In genomic region chr8:46986386-46987140, GRCm38 (mm10) we compare ENCODE assay signal across 15 mouse cellular contexts. TPM values are rescaled to one million over a fixed set of nuclear protein-coding genes. Genes with fewer than 3 reads are reported as not detected.
A peak's percentile ranks its signal among the peaks of the same experiment; 100 is the strongest.
DNase-seq lines count a peak whose midpoint lies in the region; ATAC-seq and TF ChIP-seq lines count a peak whose summit lies in the region.
"Had no signal": no experiment of that assay in that cellular context is flagged by ENCODE, and none has a peak within 500 bp of the region (broad histone marks: within the 10 kb centered on the region; RNA-seq: fewer than 3 reads in every experiment).

TSS of gene Enpp6 (plus strand) at chr8:46986887.

- intact Hi-C loops in heart, adult 2 months (cut with DNase I): no loop called here

- peaks cover 10% of the 10 kb centered on the region for H3K4me1 ChIP-seq in heart, adult 2 months (ENCODE audit: control insufficient read depth, insufficient read depth, low read length)
- H3K4me1 ChIP-seq in heart, embryonic 12.5 days (replicated peaks): 0 out of 2 replicates have a peak, but pooled peaks cover 4% of the 10 kb centered on the region
- H3K4me1 ChIP-seq in liver, adult 2 months (ENCODE audit: control insufficient read depth, insufficient read depth, low read length): no peaks in the 10 kb centered on the region; the same call in 1 of the 2 replicates
- H3K4me1 ChIP-seq: forebrain, embryonic 10.5 days; megakaryocyte, embryonic 14.5 days had no signal

- WGBS in heart, adult 2 months: 70% methylated on average over 8 of the region's 8 CpGs
- 77% methylated on average over 8 of the region's 8 CpGs for WGBS in heart, embryonic 12.5 days
- 72% methylated on average over 8 of the region's 8 CpGs for WGBS in liver, adult 2 months

- no peak for ATAC-seq in heart, embryonic 12.5 days (ENCODE audit: insufficient number of reproducible peaks, low FRiP score)
- no peak for ATAC-seq in inflammation-experienced regulatory T-cells, adult 6 months
- ATAC-seq: intestine, postnatal 0 days; midbrain, embryonic 16.5 days had no signal

- peak; percentile 27 for TF ChIP-seq CTCF in heart, adult 2 months (IDR thresholded peaks at IDR 0.05)
- TF ChIP-seq CTCF in liver, adult 2 months (IDR thresholded peaks at IDR 0.05; ENCODE audit: low read depth, low read length): no peak

- no peak for TF ChIP-seq EP300 in heart, adult 2 months (IDR thresholded peaks at IDR 0.05; ENCODE audit: insufficient read depth, low read depth, low read length)

- no peak for TF ChIP-seq POLR2A in heart, adult 2 months (IDR thresholded peaks at IDR 0.05; ENCODE audit: insufficient read depth, low read depth, low read length)
- TF ChIP-seq POLR2A in liver, adult 2 months (IDR thresholded peaks at IDR 0.05; ENCODE audit: extremely low read depth, insufficient read depth, low read length): no peak

- H3K27me3 ChIP-seq in heart, adult 2 months (ENCODE audit: control insufficient read depth, insufficient read depth, low read length): no peaks in the 10 kb centered on the region
- no peaks in the 10 kb centered on the region for H3K27me3 ChIP-seq in heart, embryonic 12.5 days (replicated peaks)
- no peaks in the 10 kb centered on the region for H3K27me3 ChIP-seq in liver, adult 2 months (ENCODE audit: control insufficient read depth, insufficient read depth, low read length)
- H3K27me3 ChIP-seq: megakaryocyte, embryonic 14.5 days had no signal

- no peak within 1 kb of the TSS for H3K4me3 ChIP-seq in heart, adult 2 months
- no peak within 1 kb of the TSS for H3K4me3 ChIP-seq in heart, embryonic 12.5 days
- peak within 1 kb of the TSS; percentile 5; the same call in 1 of the 2 replicates for H3K4me3 ChIP-seq in liver, adult 2 months (ENCODE audit: insufficient read depth, low read depth, low read length)
- H3K4me3 ChIP-seq: forebrain, embryonic 10.5 days; megakaryocyte, embryonic 14.5 days had no signal

- no peaks in the 10 kb centered on the region for H3K9me3 ChIP-seq in heart, embryonic 12.5 days (replicated peaks)
- H3K9me3 ChIP-seq: forebrain, embryonic 10.5 days; megakaryocyte, embryonic 14.5 days had no signal

- peak within 1 kb of the TSS; percentile 13; the same call in 1 of the 2 replicates for H3K27ac ChIP-seq in heart, adult 2 months
- no peak within 1 kb of the TSS for H3K27ac ChIP-seq in heart, embryonic 12.5 days (ENCODE audit: poor library complexity, severe bottlenecking)
- H3K27ac ChIP-seq in liver, adult 2 months (replicated peaks; ENCODE audit: insufficient read depth, low read depth, low read length): no peak within 1 kb of the TSS
- H3K27ac ChIP-seq: forebrain, embryonic 10.5 days had no signal

- no peak within 1 kb of the TSS for H3K9ac ChIP-seq in heart, adult 2 months (ENCODE audit: low read depth, low read length)
- no peak within 1 kb of the TSS for H3K9ac ChIP-seq in heart, embryonic 12.5 days
- H3K9ac ChIP-seq in liver, adult 2 months (ENCODE audit: low read depth, low read length): no peak within 1 kb of the TSS

- no peaks in the 10 kb centered on the region for H3K79me2 ChIP-seq in heart, adult 2 months (replicated peaks; ENCODE audit: control insufficient read depth, insufficient read depth, low read length)
- H3K79me2 ChIP-seq in liver, adult 2 months (ENCODE audit: control insufficient read depth, insufficient read depth, low read length): no peaks in the 10 kb centered on the region

- no peak for DNase-seq in heart, adult 2 months
- DNase-seq in liver, adult 2 months (ENCODE audit: extremely low read depth, low read depth, low spot score): no peak
- no peak for DNase-seq in liver
- DNase-seq in adrenal gland, adult 8-10 months: peak; percentile 34
- peak; percentile 89 for DNase-seq in kidney, adult 9 months
- no peak for DNase-seq in gastrocnemius, postnatal 4 days (ENCODE audit: low spot score in 2 of 2)
- DNase-seq: B cell, adult 2 months; gastrocnemius, postnatal 25 days had no signal

- peaks cover 3% of the 10 kb centered on the region; the same call in 1 of the 2 replicates for H3K36me3 ChIP-seq in heart, adult 2 months (ENCODE audit: control insufficient read depth, insufficient read depth, low read length)
- no peaks in the 10 kb centered on the region for H3K36me3 ChIP-seq in heart, embryonic 12.5 days
- no peaks in the 10 kb centered on the region for H3K36me3 ChIP-seq in liver, adult 2 months (ENCODE audit: control insufficient read depth, insufficient read depth, low read length)
- H3K36me3 ChIP-seq: forebrain, embryonic 10.5 days had no signal

- no peak within 1 kb of the TSS for H3K4me2 ChIP-seq in heart, embryonic 12.5 days
- H3K4me2 ChIP-seq: liver, embryonic 11.5 days had no signal

RNA-seq across cellular contexts. Expression of gene Enpp6, which starts in this region (rescaled TPM):
- 1 to 10 TPM; 2.9 to 3.5 TPM for total RNA-seq in heart, adult 2 months (2021)
- polyA plus RNA-seq in heart, adult 2 months (2012; rRNA removed): 5.9 and 7.7 TPM in 2 replicates
- 2.4 and 2.5 TPM in 2 replicates for polyA plus RNA-seq in heart, embryonic 12.5 days (2016; fragmentation: Nextera tagmentation; extraction: Ambion mirVana)
- 1.2 and 1.7 TPM in 2 replicates for total RNA-seq in liver, adult 2 months (2014; rRNA removed)
- polyA plus RNA-seq in liver, adult 2 months (2012; rRNA removed): 0.90 and 1.0 TPM in 2 replicates
- total RNA-seq in adrenal gland, adult 8-10 months (2022): 1 to 10 TPM in 3 of 4 experiments, under 1 TPM in 1; 0.91 to 2.4 (median 1.4) TPM
- total RNA-seq in gastrocnemius, postnatal 4 days (2021): under 1 TPM; 0.25 to 0.36 TPM
- 1 to 10 TPM in 1 of 3 experiments, under 1 TPM in 2; 0.86 to 1.2 (median 0.99) TPM for polyA plus RNA-seq in inflammation-experienced regulatory T-cells, adult 6 months (2017; shearing (Covaris generic))
- polyA plus RNA-seq: forebrain, embryonic 10.5 days had no signal

Comparison
In these comparisons a context has a peak if more than half of its experiments do, and no peak if none do; other contexts are left out.
1. DNase-seq: peak in adrenal gland, adult 8-10 months (single experiment) and kidney, adult 9 months (single experiment); none in heart, adult 2 months (0 of 2), liver, adult 2 months (single experiment), liver (single experiment) and gastrocnemius, postnatal 4 days (0 of 2).